Mouse (Mus musculus) embryonic facial prominence, embryonic 11.5 days (tissue): ENCODE results near the gene Gsk3b. TPM values are rescaled to one million over a fixed set of nuclear protein-coding genes. Genes with fewer than 3 reads are reported as not detected.
"Not testable (repeated sequence)": the region's sequence is repeated elsewhere in the genome, so short reads cannot be mapped to it uniquely, and the experiment has no call there.

Experiments used
- ATAC-seq: fragments of 200-750 bp; cut with Nextera tagmentation; replicated peaks from 2 replicates; pipeline ENCODE4 v1.8.0; 2017; ENCODE audit warnings: low read depth; ENCODE audit not compliant: insufficient number of reproducible peaks, low FRiP score, low TSS enrichment
- DNase-seq: peaks from one replicate; pipeline ENCODE4 v3.0.0-alpha.2; 2015; ENCODE audit warnings: low spot score
- H3K27ac ChIP-seq: fragments of 300-500 bp; sonication (generic); replicated peaks from 2 replicates; pipeline ENCODE4 v1.5.1; 2014; ENCODE audit warnings: mild to moderate bottlenecking, low read depth, low read length, control low read depth
- H3K27me3 ChIP-seq: fragments of 300-500 bp; sonication (generic); 2 replicates; pipeline ENCODE4 v1.6.1; 2014; ENCODE audit warnings: mild to moderate bottlenecking, low read length, moderate library complexity, mixed read lengths; ENCODE audit not compliant: control insufficient read depth, insufficient read depth
- H3K36me3 ChIP-seq: fragments of 300-500 bp; sonication (generic); replicated peaks from 2 replicates; pipeline ENCODE4 v1.6.1; 2014; ENCODE audit warnings: low read depth, mild to moderate bottlenecking, low read length, moderate library complexity, mixed read lengths; ENCODE audit not compliant: control insufficient read depth, insufficient read depth
- H3K4me1 ChIP-seq: fragments of 300-500 bp; sonication (generic); 2 replicates; pipeline ENCODE4 v1.6.1; 2014; ENCODE audit warnings: low read length, mixed read lengths; ENCODE audit not compliant: control insufficient read depth, insufficient read depth
- H3K4me2 ChIP-seq: fragments of 300-500 bp; sonication (generic); 2 replicates; pipeline ENCODE4 v1.6.1; 2014; ENCODE audit warnings: low read depth, mild to moderate bottlenecking, control low read depth, low read length, moderate library complexity
- H3K4me3 ChIP-seq: fragments of 300-500 bp; sonication (generic); 2 replicates; pipeline ENCODE4 v1.5.1; 2014; ENCODE audit warnings: low read depth, low read length, control low read depth
- H3K9ac ChIP-seq: fragments of 300-500 bp; sonication (generic); replicated peaks from 2 replicates; pipeline ENCODE4 v1.6.1; 2014; ENCODE audit warnings: mild to moderate bottlenecking, control low read depth, low read length
- H3K9me3 ChIP-seq: fragments of 300-500 bp; sonication (generic); replicated peaks from 2 replicates; pipeline ENCODE4 v1.6.1; 2016; ENCODE audit warnings: mild to moderate bottlenecking, low read length, inconsistent platforms, mixed read lengths; ENCODE audit not compliant: control insufficient read depth
- WGBS: fragments of 180-500 bp; shearing (Covaris S2); extraction: QIAGEN DNeasy Blood & Tissue Kit; methylation state at CpG from one replicate; pipeline ENCODE4 v1.1.7; 2014; 5-methylcytosine and 5-hydroxymethylcytosine counted together
- polyA plus RNA-seq: library from polyadenylated mRNA; unstranded; fragments of >200 nt; fragmentation: Nextera tagmentation; extraction: Ambion mirVana; gene quantifications from 2 replicates; pipeline ENCODE4 v1.2.1, GENCODE M21; 2014

Gsk3b gene
- polyA plus RNA-seq, 1 experiment from 2014 or later = 81.9 TPM

GRCm38 (mm10) chr16:38192640-38193039, 103.8 kb downstream of the Gsk3b start:
- Histone ChIP-seq H3K27ac (no peak overlapping the region), H3K4me3 (no peak overlapping the region), H3K9me3 (no peaks in the 10 kb centered on the region), H3K27me3 (no peaks in the 10 kb centered on the region), H3K4me1 (no peaks in the 10 kb centered on the region), H3K9ac (no peak overlapping the region), H3K36me3 (peaks cover 2% of the 10 kb centered on the region; the same call in 1 of the 2 replicates), H3K4me2 (no peak overlapping the region)
- no peak for ATAC-seq
- DNase-seq = no peak
- WGBS = 87% methylated on average over 6 of the region's 6 CpGs

DNA sequence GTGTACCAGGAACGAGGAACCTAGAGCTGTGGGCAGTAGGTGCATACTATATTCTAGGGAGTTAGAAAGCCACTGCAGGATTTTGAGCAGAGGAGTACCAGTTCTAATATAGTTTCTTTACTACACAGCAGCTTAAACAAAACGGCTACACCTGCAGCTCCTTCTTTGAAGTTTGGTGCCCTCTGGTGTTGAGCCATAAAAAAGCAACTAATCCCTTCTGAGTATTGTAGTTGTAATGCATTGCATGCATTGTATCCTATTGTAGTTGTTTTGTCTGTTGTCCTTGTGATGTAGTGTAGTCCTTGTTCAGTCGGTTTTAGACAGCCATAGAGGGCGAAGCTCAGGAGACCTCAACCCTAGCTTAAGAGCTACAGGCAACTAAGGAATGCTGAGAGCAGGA, 108.5 kb downstream of the Gsk3b start:
- Histone ChIP-seq H3K9me3 (no peaks in the 10 kb centered on the region), H3K36me3 (peaks cover 2% of the 10 kb centered on the region), H3K9ac (no peak overlapping the region), H3K4me2 (no peak overlapping the region), H3K27me3 (no peaks in the 10 kb centered on the region), H3K27ac (no peak overlapping the region), H3K4me3 (no peak overlapping the region), H3K4me1 (no peaks in the 10 kb centered on the region)
- WGBS = 67% methylated on average over 4 of the region's 4 CpGs
- DNase-seq (peak; percentile 78), ATAC-seq (no peak)

DNA sequence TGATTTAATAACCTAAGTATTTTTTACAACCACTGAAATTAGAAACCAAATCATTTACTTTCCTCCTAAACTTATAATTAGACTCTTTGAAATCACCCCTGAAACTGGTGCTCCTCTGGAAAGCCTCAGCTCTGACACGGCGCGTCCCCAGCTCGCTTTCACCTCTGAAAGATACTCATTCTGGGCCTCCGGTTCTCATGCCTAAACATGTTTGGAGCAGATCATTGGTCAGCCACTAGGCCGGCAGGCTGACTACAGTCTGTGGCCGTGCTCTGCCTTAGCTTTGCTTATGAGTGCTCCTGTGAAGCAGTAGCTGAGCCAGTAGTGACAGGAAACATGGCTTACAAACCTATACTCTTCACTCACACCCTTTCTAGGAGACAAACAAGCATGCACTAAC, 116.5 kb downstream of the Gsk3b start:
- DNase-seq (no peak), ATAC-seq (no peak)
- Histone ChIP-seq H3K4me3 (no peak overlapping the region), H3K9me3 (no peaks in the 10 kb centered on the region), H3K27me3 (no peaks in the 10 kb centered on the region), H3K27ac (no peak overlapping the region), H3K36me3 (no peaks in the 10 kb centered on the region; the same call in 1 of the 2 replicates), H3K4me1 (no peaks in the 10 kb centered on the region), H3K4me2 (no peak overlapping the region), H3K9ac (no peak overlapping the region)
- WGBS = 94% methylated on average over 7 of the region's 7 CpGs

DNA sequence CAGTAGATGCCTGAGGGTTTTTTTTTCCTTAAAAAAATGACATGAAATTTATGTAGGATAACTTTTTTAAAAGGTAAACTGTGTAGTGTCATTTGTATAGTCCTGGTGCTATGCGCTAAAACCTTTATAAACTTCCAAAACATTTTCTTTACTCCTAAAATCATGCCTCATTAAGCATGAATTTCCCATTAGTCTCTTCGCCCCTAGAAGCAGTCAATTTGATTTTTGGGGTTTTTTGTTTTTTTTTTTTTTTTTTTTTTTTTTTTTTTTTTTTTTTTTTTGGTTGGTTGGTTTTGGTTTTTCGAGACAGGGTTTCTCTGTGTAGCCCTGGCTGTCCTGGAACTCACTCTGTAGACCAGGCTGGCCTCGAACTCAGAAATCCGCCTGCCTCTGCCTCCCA, 133.7 kb downstream of the Gsk3b start:
- H3K36me3 ChIP-seq, ATAC-seq: not testable (repeated sequence)
- 98% methylated on average over 4 of the region's 5 CpGs for WGBS

DNA sequence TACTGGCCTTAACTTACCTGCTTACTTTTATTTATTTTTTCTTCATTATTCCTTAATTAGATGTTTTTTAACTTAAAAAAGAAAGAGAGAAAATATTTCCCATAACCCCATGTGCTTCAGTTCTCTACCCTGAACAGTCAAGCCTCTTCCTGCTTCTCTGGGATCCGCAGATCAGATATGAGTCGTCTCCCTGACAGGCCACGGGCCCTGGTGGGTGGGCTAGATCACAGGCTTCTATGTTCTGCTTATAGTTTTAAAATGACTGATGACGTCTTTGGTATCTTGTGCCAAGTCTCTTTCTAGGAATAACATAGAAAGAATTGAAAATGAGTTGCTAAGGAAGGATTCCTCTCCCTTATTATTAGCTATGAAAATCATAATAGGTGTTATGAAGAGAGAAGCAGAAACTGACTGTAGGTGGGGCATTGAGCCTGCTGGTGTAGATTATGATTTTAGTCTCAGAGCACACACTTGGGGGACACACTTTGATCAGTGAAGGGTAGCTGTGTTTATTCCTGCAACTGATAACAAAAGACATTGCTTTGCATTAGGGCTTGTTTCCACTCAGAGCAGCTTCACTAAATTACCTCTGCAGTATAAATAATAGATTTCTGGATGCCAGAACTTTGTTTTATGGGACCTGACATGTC, 148.3 kb downstream of the Gsk3b start:
- DNase-seq = no peak
- H3K4me1 ChIP-seq = no peaks in the 10 kb centered on the region
- WGBS = 87% methylated on average over 4 of the region's 4 CpGs
- no peak overlapping the region for H3K4me2 ChIP-seq
- H3K27me3 ChIP-seq = no peaks in the 10 kb centered on the region
- no peak for ATAC-seq
- H3K27ac ChIP-seq = no peak overlapping the region
- H3K36me3 ChIP-seq = no peaks in the 10 kb centered on the region; the same call in 1 of the 2 replicates
- no peak overlapping the region for H3K4me3 ChIP-seq
- no peaks in the 10 kb centered on the region for H3K9me3 ChIP-seq
- no peak overlapping the region for H3K9ac ChIP-seq

More for the DNA sequence above, 133.7 kb downstream of the Gsk3b start:
- H3K27me3 ChIP-seq, H3K4me1 ChIP-seq, H3K4me3 ChIP-seq, H3K9ac ChIP-seq, H3K27ac ChIP-seq, H3K4me2 ChIP-seq, DNase-seq, H3K9me3 ChIP-seq: not testable (repeated sequence)

DNA sequence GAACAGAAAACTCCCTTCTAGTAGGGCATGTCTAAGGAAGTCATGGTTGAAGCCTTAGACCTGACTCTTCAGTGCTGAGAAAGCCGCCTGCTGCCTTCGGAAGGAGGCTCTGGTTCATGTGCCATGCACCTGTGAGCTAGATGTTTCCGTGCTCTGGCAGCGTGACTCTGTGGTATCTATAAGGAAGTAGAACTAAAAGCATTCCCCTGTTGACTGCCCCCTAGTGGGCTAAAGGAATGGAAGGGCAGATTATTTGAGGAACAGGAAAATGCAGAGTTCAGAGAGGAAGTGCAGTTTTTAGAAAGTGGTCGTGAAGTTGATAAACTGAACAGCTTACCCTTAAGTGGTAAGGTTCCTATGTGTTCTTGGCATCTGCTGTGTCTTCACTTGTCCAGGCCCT, 150.9 kb downstream of the Gsk3b start:
- Histone ChIP-seq H3K36me3 (no peaks in the 10 kb centered on the region; the same call in 1 of the 2 replicates), H3K4me2 (no peak overlapping the region), H3K4me1 (no peaks in the 10 kb centered on the region), H3K9me3 (no peaks in the 10 kb centered on the region), H3K9ac (no peak overlapping the region), H3K4me3 (no peak overlapping the region), H3K27ac (no peak overlapping the region), H3K27me3 (no peaks in the 10 kb centered on the region)
- ATAC-seq = no peak
- WGBS = 77% methylated on average over 5 of the region's 5 CpGs
- peak; percentile 57 for DNase-seq

DNA sequence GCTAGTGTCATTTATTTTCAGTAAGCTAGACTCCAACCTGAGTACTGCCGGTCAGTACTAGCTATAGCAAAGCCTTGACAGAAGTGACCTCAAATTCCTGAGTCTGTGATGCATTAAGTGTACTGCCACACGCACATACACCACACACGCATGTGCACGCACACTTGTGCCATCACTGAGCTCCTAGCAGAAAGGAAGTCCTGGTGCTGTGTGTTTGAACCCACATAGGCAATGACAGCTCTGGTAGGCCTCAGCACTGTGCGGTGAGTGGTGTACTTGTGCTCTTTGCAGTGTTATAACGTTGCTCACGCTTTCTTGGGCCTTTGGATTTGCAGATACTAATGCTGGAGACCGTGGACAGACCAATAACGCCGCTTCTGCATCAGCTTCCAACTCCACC, 151.4 kb downstream of the Gsk3b start:
- Histone ChIP-seq H3K4me3 (no peak overlapping the region), H3K4me1 (no peaks in the 10 kb centered on the region), H3K36me3 (no peaks in the 10 kb centered on the region; the same call in 1 of the 2 replicates), H3K4me2 (no peak overlapping the region), H3K9ac (no peak overlapping the region), H3K27ac (no peak overlapping the region), H3K27me3 (no peaks in the 10 kb centered on the region), H3K9me3 (no peaks in the 10 kb centered on the region)
- 95% methylated on average over 10 of the region's 10 CpGs for WGBS
- ATAC-seq = 0 out of 2 replicates have a peak, but pooled peaks have one; percentile 44
- DNase-seq = no peak

- Histone ChIP-seq H3K36me3 (no peaks in the 10 kb centered on the region; the same call in 1 of the 2 replicates), H3K4me1 (no peaks in the 10 kb centered on the region), H3K27ac (no peak overlapping the region), H3K4me3 (no peak overlapping the region), H3K27me3 (no peaks in the 10 kb centered on the region), H3K4me2 (no peak overlapping the region), H3K9ac (no peak overlapping the region), H3K9me3 (no peaks in the 10 kb centered on the region)
- ATAC-seq (no peak), DNase-seq (no peak)
- WGBS = 87% methylated on average over 6 of the region's 6 CpGs
Observed at GRCm38 (mm10) chr16:38244111-38244510, 155.3 kb downstream of the Gsk3b start.
